8 mouse cellular contexts compared by ENCODE assay signal in the genomic region with DNA sequence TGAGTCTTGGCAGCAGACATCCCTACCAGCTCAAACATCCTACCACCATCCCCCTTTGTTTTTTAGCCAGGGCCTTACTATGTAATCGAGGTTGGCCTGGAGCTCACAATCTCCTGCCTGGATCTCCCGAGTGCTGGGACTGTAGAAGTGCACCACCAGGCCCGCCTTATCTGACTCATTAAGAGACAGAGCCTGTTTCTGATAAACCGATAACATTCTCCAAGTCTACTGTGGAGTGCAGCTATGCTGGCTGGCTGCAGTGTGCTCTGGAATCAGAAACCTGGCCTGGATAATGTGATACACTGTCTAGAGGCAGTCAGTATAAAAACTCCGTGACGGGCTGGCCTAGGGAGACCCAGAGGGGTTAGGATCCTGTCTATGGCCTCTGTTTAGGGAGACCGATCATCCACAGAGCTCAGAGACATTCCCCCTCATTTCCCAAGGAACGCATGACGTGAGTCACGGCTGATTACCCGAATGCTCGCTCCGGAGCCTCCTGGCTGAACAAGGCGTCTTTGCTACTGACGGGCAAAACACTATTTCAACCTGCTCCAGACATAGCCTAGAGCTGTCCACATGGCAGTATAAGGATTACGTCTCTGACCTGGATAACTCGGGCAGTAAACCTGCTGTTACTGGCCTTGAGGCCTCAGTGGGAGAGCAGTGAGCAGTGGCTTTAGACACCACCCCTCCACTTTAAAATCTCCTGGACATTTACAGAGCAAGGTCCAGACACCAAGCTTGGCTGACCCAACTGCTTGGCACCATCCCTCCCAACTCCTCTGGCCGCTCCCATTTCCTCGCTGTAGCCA. TPM values are rescaled to one million over a fixed set of nuclear protein-coding genes. Genes with fewer than 3 reads are reported as not detected.
A peak's percentile ranks its signal among the peaks of the same experiment; 100 is the strongest.
DNase-seq lines count a peak whose midpoint lies in the region; ATAC-seq and TF ChIP-seq lines count a peak whose summit lies in the region.

No protein-coding gene starts in this region.

- no peak for DNase-seq in lung, adult 2 months
- peak; percentile 83 for DNase-seq in kidney, adult 11 months
- DNase-seq in mesoderm, embryonic 11.5 days (ENCODE audit: low read depth, low spot score), result peak; percentile 56
- DNase-seq in frontal cortex, postnatal 36 days (ENCODE audit: low spot score in 2 of 2), result no peak
- no peak for DNase-seq in forebrain, embryonic 11.5 days (ENCODE audit: low spot score)

- no peak for ATAC-seq in lung, embryonic 16.5 days (ENCODE audit: low read depth)
- ATAC-seq in cerebellum, adult (ENCODE audit: insufficient number of reproducible peaks, low FRiP score, low TSS enrichment), result no peak
- ATAC-seq in forebrain, embryonic 11.5 days (replicated peaks; ENCODE audit: low FRiP score), result no peak

- 49% methylated on average over 19 of the region's 19 CpGs for WGBS in lung, embryonic 16.5 days
- 66% methylated on average over 19 of the region's 19 CpGs for WGBS in lung, adult 2 months
- WGBS in forebrain, embryonic 11.5 days, result 72% methylated on average over 19 of the region's 19 CpGs

- no peak overlapping the region for H3K9ac ChIP-seq in lung, embryonic 16.5 days (ENCODE audit: low read length)
- no peak overlapping the region for H3K9ac ChIP-seq in forebrain, embryonic 11.5 days (ENCODE audit: low read length)

- peaks cover 87% of the 10 kb centered on the region for H3K4me1 ChIP-seq in lung, embryonic 16.5 days (replicated peaks; ENCODE audit: control insufficient read depth, insufficient read depth, low read length)
- peaks cover 36% of the 10 kb centered on the region for H3K4me1 ChIP-seq in lung, adult 2 months (ENCODE audit: control insufficient read depth, insufficient read depth, low read length)
- H3K4me1 ChIP-seq in brown adipose tissue, adult 24 weeks (ENCODE audit: control insufficient read depth, insufficient read depth, insufficient read length, low read length), result peaks cover 47% of the 10 kb centered on the region
- H3K4me1 ChIP-seq in forebrain, embryonic 11.5 days (replicated peaks; ENCODE audit: control insufficient read depth, insufficient read depth, low read length), result peaks cover 30% of the 10 kb centered on the region

- H3K4me2 ChIP-seq in lung, embryonic 16.5 days (ENCODE audit: low read depth, low read length), result no peak overlapping the region
- no peak overlapping the region for H3K4me2 ChIP-seq in forebrain, embryonic 11.5 days (ENCODE audit: low read depth, low read length, severe bottlenecking)

- H3K9me3 ChIP-seq in lung, embryonic 16.5 days (ENCODE audit: control insufficient read depth, low read length), result no peaks in the 10 kb centered on the region
- no peaks in the 10 kb centered on the region for H3K9me3 ChIP-seq in forebrain, embryonic 11.5 days (ENCODE audit: control insufficient read depth, low read length)

- no peak for TF ChIP-seq POLR2A in lung, adult 2 months (IDR thresholded peaks at IDR 0.05; ENCODE audit: borderline replicate concordance, extremely low read depth, low read depth, low read length)

- H3K4me3 ChIP-seq in lung, embryonic 16.5 days (ENCODE audit: low read length), result no peak overlapping the region
- H3K4me3 ChIP-seq in lung, adult 2 months (replicated peaks; ENCODE audit: extremely low read depth, low read depth, low read length), result no peak overlapping the region
- H3K4me3 ChIP-seq in brown adipose tissue, adult 24 weeks (ENCODE audit: insufficient read depth, low read depth, low read length), result no peak overlapping the region
- H3K4me3 ChIP-seq in forebrain, embryonic 11.5 days (ENCODE audit: low read depth, low read length), result no peak overlapping the region

- no peaks in the 10 kb centered on the region for H3K36me3 ChIP-seq in lung, embryonic 16.5 days (ENCODE audit: control insufficient read depth, insufficient read depth, low read length)
- no peaks in the 10 kb centered on the region; the same call in 1 of the 2 replicates for H3K36me3 ChIP-seq in forebrain, embryonic 11.5 days (ENCODE audit: control insufficient read depth, insufficient read depth, low read length)

- H3K27me3 ChIP-seq in lung, embryonic 16.5 days (ENCODE audit: control insufficient read depth, insufficient read depth, low read depth, low read length), result no peaks in the 10 kb centered on the region
- H3K27me3 ChIP-seq in forebrain, embryonic 11.5 days (ENCODE audit: control insufficient read depth, insufficient read depth, low read length), result no peaks in the 10 kb centered on the region

- H3K27ac ChIP-seq in lung, embryonic 16.5 days (ENCODE audit: low read length), result peak overlapping the region; percentile 16; the same call in 1 of the 2 replicates
- peak overlapping the region; percentile 12; the same call in 1 of the 2 replicates for H3K27ac ChIP-seq in brown adipose tissue, adult 24 weeks (replicated peaks; ENCODE audit: low read depth, low read length)
- no peak overlapping the region for H3K27ac ChIP-seq in forebrain, embryonic 11.5 days (ENCODE audit: low read depth, low read length)

- no peak for TF ChIP-seq CTCF in lung, adult 2 months (IDR thresholded peaks at IDR 0.05; ENCODE audit: insufficient read depth, low read length)

RNA-seq across cellular contexts. Expression of gene Smad3, which starts 11.8 kb away (rescaled TPM):
- 18.0 and 19.5 TPM in 2 replicates for polyA plus RNA-seq in lung, embryonic 16.5 days (2015; fragmentation: Nextera tagmentation; extraction: Ambion mirVana)
- polyA plus RNA-seq in lung, adult 2 months (2012; rRNA removed), result 34.6 and 41.0 TPM in 2 replicates
- polyA plus RNA-seq in brown adipose tissue, adult 24 weeks (2012; ENCODE audit: insufficient read depth, insufficient read length, missing spikeins), result 6.3 and 10.3 TPM in 2 replicates
- 16.6 and 17.9 TPM in 2 replicates for polyA plus RNA-seq in forebrain, embryonic 11.5 days (2014; fragmentation: Nextera tagmentation; extraction: Ambion mirVana)

Comparison
In these comparisons a context has a peak if more than half of its experiments do, and no peak if none do; other contexts are left out.
1. DNase-seq: peak in kidney, adult 11 months (single experiment) and mesoderm, embryonic 11.5 days (single experiment); none in lung, adult 2 months (single experiment), frontal cortex, postnatal 36 days (0 of 2) and forebrain, embryonic 11.5 days (single experiment).